Mouse (Mus musculus) bone marrow macrophage, adult 2 months (primary cell): Measurements from ENCODE around the gene Trmt2b.

ENCODE experiments used
- CTCF ChIP-seq: IDR thresholded peaks from 2 replicates; pipeline ENCODE4 v1.5.1; 2012; ENCODE audit warnings: low read depth, mild to moderate bottlenecking, low read length, moderate library complexity
- POLR2A ChIP-seq: IDR thresholded peaks from 2 replicates; pipeline ENCODE4 v1.6.1; 2012; ENCODE audit warnings: mild to moderate bottlenecking, low read depth, low read length, borderline replicate concordance

GRCm38 (mm10) chrX:134245946-134246345 lies 30.8 kb downstream of the Trmt2b start:
- TF ChIP-seq POLR2A (no peak), CTCF (no peak)
